Mouse (Mus musculus) frontal cortex, postnatal 14 days (tissue): ENCODE measurements around the gene Nfyc.
A peak's percentile ranks its signal among the peaks of the same experiment; 100 is the strongest.

Experiments used
- DNase-seq, 2 experiments: peaks; one replicate each; pipeline ENCODE4 v3.0.0; 2022; ENCODE audit warnings: low spot score in 2 of 2

Nfyc gene

GRCm38 (mm10) chr4:120825577-120826326, 5.6 kb downstream of the Nfyc start:
- DNase-seq = peak; percentile 93 to 97

- DNase-seq = peak; percentile 89 to 93
These were observed 6.2 kb downstream of the Nfyc start for GRCm38 (mm10) chr4:120825100-120825553.

- no peak for DNase-seq
These were observed 9.0 kb downstream of the Nfyc start for GRCm38 (mm10) chr4:120822191-120822911.

GRCm38 (mm10) chr4:120819871-120820270, 11.5 kb downstream of the Nfyc start:
- DNase-seq = no peak

- DNase-seq = no peak
These were observed 12.1 kb downstream of the Nfyc start for GRCm38 (mm10) chr4:120819296-120819695.

GRCm38 (mm10) chr4:120817951-120818350, 13.4 kb downstream of the Nfyc start:
- no peak for DNase-seq

- no peak for DNase-seq
These were observed 14.2 kb downstream of the Nfyc start for GRCm38 (mm10) chr4:120817002-120817774.

- peak; percentile 71 to 75 for DNase-seq
These were observed 15.6 kb downstream of the Nfyc start for GRCm38 (mm10) chr4:120815622-120816334.

- no peak for DNase-seq
These were observed 16.2 kb downstream of the Nfyc start for GRCm38 (mm10) chr4:120815163-120815562.

- DNase-seq = no peak
These were observed 17.2 kb downstream of the Nfyc start for GRCm38 (mm10) chr4:120814171-120814570.

GRCm38 (mm10) chr4:120813762-120814161, 17.6 kb downstream of the Nfyc start:
- no peak for DNase-seq

- DNase-seq = no peak
These were observed 25.6 kb downstream of the Nfyc start for GRCm38 (mm10) chr4:120805816-120806215.

- DNase-seq = no peak
These were observed 29.9 kb downstream of the Nfyc start for GRCm38 (mm10) chr4:120801446-120801845.

- DNase-seq = no peak
These were observed 30.7 kb downstream of the Nfyc start for GRCm38 (mm10) chr4:120800691-120801090.

GRCm38 (mm10) chr4:120799680-120800166, 31.6 kb downstream of the Nfyc start:
- no peak for DNase-seq

- DNase-seq = no peak
These were observed 33.2 kb downstream of the Nfyc start for GRCm38 (mm10) chr4:120797985-120798725.

GRCm38 (mm10) chr4:120796687-120797086, 34.7 kb downstream of the Nfyc start:
- DNase-seq = no peak

GRCm38 (mm10) chr4:120795646-120796045, 35.7 kb downstream of the Nfyc start:
- DNase-seq = no peak

- no peak for DNase-seq
These were observed 38.5 kb downstream of the Nfyc start for GRCm38 (mm10) chr4:120792918-120793317.

GRCm38 (mm10) chr4:120790027-120790426, 41.3 kb downstream of the Nfyc start:
- DNase-seq = no peak

- no peak for DNase-seq
These were observed 75.6 kb downstream of the Nfyc start for GRCm38 (mm10) chr4:120755801-120756200.
